Mouse (Mus musculus): ENCODE results near the gene Fam53b. TPM values are rescaled to one million over a fixed set of nuclear protein-coding genes. Genes with fewer than 3 reads are reported as not detected.

The Fam53b gene
- total and polyA plus RNA-seq, 2 experiments from 2014 or later = 5.8 to 15.4 TPM

DNA sequence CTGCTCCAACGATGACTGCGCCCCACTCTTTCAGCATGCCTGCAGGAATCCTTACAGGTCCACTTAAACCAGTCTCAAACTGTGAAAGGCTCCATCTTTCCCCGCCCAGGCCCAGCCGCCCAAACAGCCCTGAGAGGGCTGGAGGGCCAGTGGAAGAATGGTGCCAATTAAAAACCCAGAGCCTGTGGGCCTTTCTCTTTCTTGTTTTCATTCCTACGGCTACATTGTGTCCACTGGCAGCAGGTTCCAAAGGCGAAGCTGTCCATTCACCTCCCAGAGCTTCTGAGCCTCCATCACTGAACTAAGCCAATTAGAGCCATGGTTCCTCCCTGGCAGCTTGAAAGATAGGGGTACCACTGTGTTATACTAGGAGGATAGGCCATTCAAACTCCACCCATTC lies 82.1 kb downstream of the Fam53b start:
- no peak overlapping the region for H3K4me2 ChIP-seq (ENCODE audit: low read depth)
- H3K4me1 ChIP-seq (ENCODE audit: insufficient read depth) = peaks cover 22% of the 10 kb centered on the region; the same call in 1 of the 2 replicates
- no peaks in the 10 kb centered on the region for H3K36me3 ChIP-seq (ENCODE audit: insufficient read depth)
- WGBS = 18% methylated on average over 6 of the region's 6 CpGs
- DNase-seq (no peak), ATAC-seq (peak; percentile 50; the same call in 1 of the 2 replicates)
- H3K27ac ChIP-seq (ENCODE audit: low read depth, low read length) = peak overlapping the region; percentile 50; the same call in 1 of the 2 replicates
- no peak overlapping the region for H3K9ac ChIP-seq
- H3K4me3 ChIP-seq (ENCODE audit: low read depth, low read length) = no peak overlapping the region
- TF ChIP-seq CTCF (IDR thresholded peaks at IDR 0.05; ENCODE audit: low read depth) = no peak
- no peaks in the 10 kb centered on the region for H3K27me3 ChIP-seq (ENCODE audit: insufficient read depth, low read length)
- no peaks in the 10 kb centered on the region for H3K9me3 ChIP-seq (ENCODE audit: low read length)

- H3K4me3 ChIP-seq (ENCODE audit: low read depth, low read length) = no peak overlapping the region
- H3K36me3 ChIP-seq (ENCODE audit: insufficient read depth) = no peaks in the 10 kb centered on the region
- no peak overlapping the region for H3K9ac ChIP-seq
- TF ChIP-seq CTCF (IDR thresholded peaks at IDR 0.05; ENCODE audit: low read depth) = no peak
- H3K27me3 ChIP-seq (ENCODE audit: insufficient read depth, low read length) = no peaks in the 10 kb centered on the region
- H3K27ac ChIP-seq (ENCODE audit: low read depth, low read length) = peak overlapping the region; percentile 50; the same call in 1 of the 2 replicates
- no peak overlapping the region for H3K4me2 ChIP-seq (ENCODE audit: low read depth)
- DNase-seq (no peak), ATAC-seq (no peak)
- peaks cover 22% of the 10 kb centered on the region; the same call in 1 of the 2 replicates for H3K4me1 ChIP-seq (ENCODE audit: insufficient read depth)
- 40% methylated on average over 7 of the region's 7 CpGs for WGBS
- no peaks in the 10 kb centered on the region for H3K9me3 ChIP-seq (ENCODE audit: low read length)
Measured at GRCm38 (mm10) chr7:132730510-132730909, 83.2 kb downstream of the Fam53b start.

DNA sequence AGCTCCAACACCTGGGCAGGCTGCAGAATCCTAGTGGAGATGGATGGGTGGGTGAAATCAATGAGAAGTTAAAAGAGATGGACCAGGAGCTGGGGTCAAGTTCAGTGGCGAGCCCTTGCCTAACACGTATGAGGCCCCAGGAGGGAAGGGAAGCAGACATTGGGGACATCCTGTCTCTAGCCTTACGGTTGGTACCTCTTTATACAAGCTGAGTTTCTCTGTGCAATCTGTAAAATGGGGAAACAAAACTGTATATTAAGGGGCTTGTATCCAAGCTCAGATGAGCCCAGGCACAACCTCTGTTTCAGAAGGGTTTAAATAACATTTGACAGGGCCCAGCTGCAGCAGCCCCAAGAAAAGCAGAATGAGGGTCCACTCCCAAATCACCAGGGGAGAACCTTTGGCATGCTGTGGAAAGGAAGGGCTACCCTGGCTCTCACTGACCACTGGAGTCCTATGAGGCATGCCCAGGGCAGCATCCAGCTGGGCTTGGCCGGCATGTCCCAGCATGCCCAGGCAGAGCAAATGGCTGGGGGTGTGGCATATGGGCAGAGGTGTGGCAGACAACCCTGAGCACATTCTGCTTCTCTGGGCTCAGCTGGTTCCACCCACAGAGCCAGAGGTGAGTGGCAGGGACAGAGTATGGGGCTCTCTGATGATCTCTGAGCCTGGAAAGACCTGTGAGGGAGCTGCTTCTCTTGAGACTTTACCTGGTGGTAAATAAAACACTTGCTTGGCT lies 84.4 kb downstream of the Fam53b start:
- Histone ChIP-seq H3K9ac (no peak overlapping the region), H3K27ac (ENCODE audit: low read depth, low read length) (no peak overlapping the region), H3K4me2 (ENCODE audit: low read depth) (no peak overlapping the region), H3K4me3 (ENCODE audit: low read depth, low read length) (no peak overlapping the region), H3K9me3 (ENCODE audit: low read length) (no peaks in the 10 kb centered on the region), H3K36me3 (ENCODE audit: insufficient read depth) (no peaks in the 10 kb centered on the region), H3K4me1 (ENCODE audit: insufficient read depth) (peaks cover 22% of the 10 kb centered on the region; the same call in 1 of the 2 replicates), H3K27me3 (ENCODE audit: insufficient read depth, low read length) (no peaks in the 10 kb centered on the region)
- no peak for TF ChIP-seq CTCF (IDR thresholded peaks at IDR 0.05; ENCODE audit: low read depth)
- DNase-seq = no peak
- no peak for ATAC-seq
- WGBS = 79% methylated on average over 4 of the region's 4 CpGs

DNA sequence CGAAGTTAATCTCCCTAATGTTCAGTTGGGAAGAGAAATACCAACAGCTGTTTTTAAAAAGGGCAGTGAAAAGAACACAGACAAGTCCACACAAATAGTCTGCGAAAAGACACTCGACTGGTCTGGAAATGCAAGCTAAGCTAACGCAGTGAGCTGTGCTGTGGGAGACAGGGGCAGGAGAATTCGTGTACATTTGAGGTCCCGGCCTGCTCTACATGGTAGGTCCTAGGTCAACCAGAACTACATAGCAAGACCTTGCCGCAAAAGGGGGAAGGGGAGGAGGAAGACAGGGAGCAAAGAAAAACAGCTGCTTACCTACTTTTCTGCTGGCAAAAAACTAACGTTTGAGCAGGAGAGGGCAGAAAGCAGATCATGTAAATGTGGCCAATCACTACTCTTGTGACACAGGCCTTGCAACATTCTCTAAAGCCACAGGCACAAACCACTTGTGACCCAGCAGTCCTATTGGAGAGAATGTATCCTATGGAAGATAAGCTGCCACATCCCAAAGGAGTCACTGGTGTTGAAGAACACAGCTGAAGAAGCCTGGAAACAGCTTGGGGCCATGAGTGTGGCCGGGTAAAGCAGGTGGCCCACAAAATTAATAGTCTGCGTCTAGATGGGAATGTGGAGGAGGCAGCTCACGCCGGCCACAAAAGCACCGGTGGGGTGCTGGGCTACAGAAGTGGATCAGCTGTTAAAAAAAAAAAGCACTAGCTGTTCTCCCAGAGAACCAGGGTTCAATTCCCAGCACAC lies 87.4 kb downstream of the Fam53b start:
- WGBS = 55% methylated on average over 13 of the region's 13 CpGs
- no peaks in the 10 kb centered on the region for H3K9me3 ChIP-seq (ENCODE audit: low read length)
- H3K4me3 ChIP-seq (ENCODE audit: low read depth, low read length) = no peak overlapping the region
- H3K4me1 ChIP-seq (ENCODE audit: insufficient read depth) = 0 out of 2 replicates have a peak, but pooled peaks cover 10% of the 10 kb centered on the region
- ATAC-seq (no peak), DNase-seq (no peak)
- no peak overlapping the region for H3K9ac ChIP-seq
- no peak overlapping the region for H3K4me2 ChIP-seq (ENCODE audit: low read depth)
- TF ChIP-seq CTCF (IDR thresholded peaks at IDR 0.05; ENCODE audit: low read depth) = no peak
- H3K27ac ChIP-seq (ENCODE audit: low read depth, low read length) = no peak overlapping the region; the same call in 1 of the 2 replicates
- H3K27me3 ChIP-seq (ENCODE audit: insufficient read depth, low read length) = no peaks in the 10 kb centered on the region
- H3K36me3 ChIP-seq (ENCODE audit: insufficient read depth) = no peaks in the 10 kb centered on the region

- TF ChIP-seq CTCF (IDR thresholded peaks at IDR 0.05; ENCODE audit: low read depth) = no peak
- H3K4me3 ChIP-seq (ENCODE audit: low read depth, low read length) = no peak overlapping the region
- no peaks in the 10 kb centered on the region for H3K36me3 ChIP-seq (ENCODE audit: insufficient read depth)
- 82% methylated on average over 5 of the region's 5 CpGs for WGBS
- no peak overlapping the region for H3K9ac ChIP-seq
- H3K9me3 ChIP-seq (ENCODE audit: low read length) = no peaks in the 10 kb centered on the region
- no peak overlapping the region for H3K4me2 ChIP-seq (ENCODE audit: low read depth)
- ATAC-seq (no peak), DNase-seq (no peak)
- H3K27me3 ChIP-seq (ENCODE audit: insufficient read depth, low read length) = no peaks in the 10 kb centered on the region
- 0 out of 2 replicates have a peak overlapping the region, but pooled peaks have one; percentile 21 for H3K27ac ChIP-seq (ENCODE audit: low read depth, low read length)
- no peaks in the 10 kb centered on the region for H3K4me1 ChIP-seq (ENCODE audit: insufficient read depth)
Measured at GRCm38 (mm10) chr7:132724501-132725062, 89.1 kb downstream of the Fam53b start.

GRCm38 (mm10) chr7:132723906-132724305 lies 89.8 kb downstream of the Fam53b start:
- Histone ChIP-seq H3K9me3 (ENCODE audit: low read length) (no peaks in the 10 kb centered on the region), H3K4me2 (ENCODE audit: low read depth) (no peak overlapping the region), H3K4me3 (ENCODE audit: low read depth, low read length) (no peak overlapping the region), H3K4me1 (ENCODE audit: insufficient read depth) (no peaks in the 10 kb centered on the region), H3K27ac (ENCODE audit: low read depth, low read length) (no peak overlapping the region), H3K36me3 (ENCODE audit: insufficient read depth) (no peaks in the 10 kb centered on the region), H3K27me3 (ENCODE audit: insufficient read depth, low read length) (no peaks in the 10 kb centered on the region), H3K9ac (no peak overlapping the region)
- 61% methylated on average over 11 of the region's 11 CpGs for WGBS
- DNase-seq (peak; percentile 58), ATAC-seq (peak; percentile 66)
- TF ChIP-seq CTCF (IDR thresholded peaks at IDR 0.05; ENCODE audit: low read depth) = no peak

All from forebrain, postnatal 0 days (tissue).